Mouse (Mus musculus): ENCODE results near the gene Mief2.

Mief2 gene

DNA sequence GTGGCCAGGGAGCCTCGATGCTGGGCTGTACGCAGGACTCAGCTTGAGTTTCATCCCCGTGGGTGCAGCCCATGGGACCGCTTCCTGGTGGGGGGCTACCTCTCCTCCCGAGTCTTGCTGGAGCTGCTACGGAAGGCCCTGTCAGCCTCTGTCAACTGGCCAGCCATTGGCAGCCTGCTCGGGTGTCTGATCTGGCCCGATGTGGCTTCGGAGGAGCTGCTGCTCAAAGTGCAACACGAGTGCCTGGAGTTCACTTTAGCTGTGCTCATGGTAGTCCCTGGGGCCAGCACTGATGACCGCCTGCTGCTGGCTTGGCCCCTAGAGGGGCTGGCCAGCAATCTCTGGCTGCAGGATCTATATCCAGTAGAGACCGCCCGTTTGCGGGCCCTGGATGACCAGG lies 3.1 kb downstream of the Mief2 start:
- Histone ChIP-seq H3K9me3 (ENCODE audit: low read length) (no peaks in the 10 kb centered on the region), H3K4me1 (replicated peaks; ENCODE audit: low read depth, low read length) (peaks cover 64% of the 10 kb centered on the region), H3K4me3 (replicated peaks; ENCODE audit: low read length) (peak overlapping the region; percentile 76), H3K27me3 (ENCODE audit: insufficient read depth, low read length) (0 out of 2 replicates have a peak, but pooled peaks cover under 1% of the 10 kb centered on the region), H3K36me3 (ENCODE audit: insufficient read depth, low read length) (peaks cover 43% of the 10 kb centered on the region)
- TF ChIP-seq CTCF (conservative IDR thresholded peaks at IDR 0.05; ENCODE audit: low read length) = no peak
- no peak for TF ChIP-seq POU5F1 (IDR thresholded peaks at IDR 0.05; ENCODE audit: borderline replicate concordance, low read length)
- no peak for TF ChIP-seq NANOG (IDR thresholded peaks at IDR 0.05; ENCODE audit: borderline replicate concordance, low read length)

DNA sequence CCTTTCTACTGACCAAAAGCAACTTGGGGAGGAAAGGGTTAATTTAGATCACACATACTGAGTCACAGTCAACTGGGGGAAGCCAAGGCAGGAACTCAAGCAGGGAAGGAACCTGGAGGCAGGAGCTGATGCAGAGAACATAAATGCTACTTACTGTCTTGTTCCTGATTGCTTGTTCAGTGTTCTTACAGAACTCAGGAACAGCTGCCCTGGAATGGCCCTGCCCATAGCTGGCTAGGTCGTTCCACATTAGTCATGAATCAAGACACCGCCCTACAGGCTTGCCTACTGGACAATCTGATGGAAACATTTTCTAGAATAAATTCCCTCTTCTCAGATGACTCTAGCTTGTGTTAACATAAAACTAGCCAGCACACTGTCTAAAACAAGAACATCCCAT lies 6.0 kb downstream of the Mief2 start:
- peaks cover 4% of the 10 kb centered on the region; the same call in 1 of the 2 replicates for H3K9me3 ChIP-seq (ENCODE audit: low read length)
- no peak for TF ChIP-seq CTCF (conservative IDR thresholded peaks at IDR 0.05; ENCODE audit: low read length)
- no peak for TF ChIP-seq NANOG (IDR thresholded peaks at IDR 0.05; ENCODE audit: borderline replicate concordance, low read length)
- no peak for TF ChIP-seq POU5F1 (IDR thresholded peaks at IDR 0.05; ENCODE audit: borderline replicate concordance, low read length)
- H3K27me3 ChIP-seq (ENCODE audit: insufficient read depth, low read length) = no peaks in the 10 kb centered on the region
- H3K4me3 ChIP-seq (replicated peaks; ENCODE audit: low read length) = no peak overlapping the region
- H3K4me1 ChIP-seq (replicated peaks; ENCODE audit: low read depth, low read length) = peaks cover 66% of the 10 kb centered on the region
- peaks cover 61% of the 10 kb centered on the region for H3K36me3 ChIP-seq (ENCODE audit: insufficient read depth, low read length)

DNA sequence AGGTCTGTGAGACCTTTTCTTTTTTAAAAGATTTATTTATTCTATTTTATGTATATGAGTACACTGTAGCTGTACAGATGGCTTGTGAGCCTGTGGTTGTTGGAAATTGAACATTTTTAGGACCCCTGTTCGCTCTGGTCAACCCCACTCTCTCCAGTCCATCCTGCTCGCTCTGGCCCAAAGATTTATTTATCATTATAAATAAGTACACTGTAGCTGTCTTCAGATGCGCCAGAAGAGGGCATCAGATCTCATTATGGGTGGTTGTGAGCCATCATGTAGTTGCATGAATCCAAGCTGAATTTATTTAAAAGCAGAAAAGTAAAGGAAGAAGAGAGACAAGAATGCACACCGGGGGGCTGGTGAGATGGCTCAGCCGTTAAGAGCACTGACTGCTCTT lies 7.0 kb downstream of the Mief2 start:
- no peaks in the 10 kb centered on the region for H3K27me3 ChIP-seq (ENCODE audit: insufficient read depth, low read length)
- no peak overlapping the region for H3K4me3 ChIP-seq (replicated peaks; ENCODE audit: low read length)
- peaks cover 4% of the 10 kb centered on the region; the same call in 1 of the 2 replicates for H3K9me3 ChIP-seq (ENCODE audit: low read length)
- H3K4me1 ChIP-seq (replicated peaks; ENCODE audit: low read depth, low read length) = peaks cover 66% of the 10 kb centered on the region
- no peak for TF ChIP-seq NANOG (IDR thresholded peaks at IDR 0.05; ENCODE audit: borderline replicate concordance, low read length)
- no peak for TF ChIP-seq CTCF (conservative IDR thresholded peaks at IDR 0.05; ENCODE audit: low read length)
- no peak for TF ChIP-seq POU5F1 (IDR thresholded peaks at IDR 0.05; ENCODE audit: borderline replicate concordance, low read length)
- peaks cover 71% of the 10 kb centered on the region for H3K36me3 ChIP-seq (ENCODE audit: insufficient read depth, low read length)

DNA sequence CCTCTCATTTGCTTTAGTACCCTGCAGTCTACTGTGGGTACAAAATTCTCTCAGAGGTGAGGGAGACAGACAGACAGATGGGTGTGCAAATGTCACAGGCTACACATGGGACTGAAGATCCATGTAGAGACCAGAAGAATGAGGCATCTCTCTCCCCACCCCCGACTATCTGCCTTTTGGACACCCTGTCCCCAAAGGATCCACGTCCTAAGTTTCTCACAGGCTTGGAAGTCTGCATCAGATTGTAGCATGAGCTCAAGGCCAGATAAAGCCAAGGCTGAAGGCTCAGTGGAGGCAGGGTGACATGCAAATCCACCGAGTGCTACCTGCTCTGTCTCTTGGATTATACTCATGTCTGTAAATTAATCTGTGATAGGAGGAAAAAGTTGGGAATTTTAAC lies 8.3 kb downstream of the Mief2 start:
- peaks cover 66% of the 10 kb centered on the region for H3K4me1 ChIP-seq (replicated peaks; ENCODE audit: low read depth, low read length)
- H3K9me3 ChIP-seq (ENCODE audit: low read length) = peaks cover 4% of the 10 kb centered on the region; the same call in 1 of the 2 replicates
- TF ChIP-seq NANOG (IDR thresholded peaks at IDR 0.05; ENCODE audit: borderline replicate concordance, low read length) = no peak
- no peak for TF ChIP-seq CTCF (conservative IDR thresholded peaks at IDR 0.05; ENCODE audit: low read length)
- TF ChIP-seq POU5F1 (IDR thresholded peaks at IDR 0.05; ENCODE audit: borderline replicate concordance, low read length) = no peak
- H3K36me3 ChIP-seq (ENCODE audit: insufficient read depth, low read length) = peaks cover 70% of the 10 kb centered on the region
- H3K4me3 ChIP-seq (replicated peaks; ENCODE audit: low read length) = no peak overlapping the region
- H3K27me3 ChIP-seq (ENCODE audit: insufficient read depth, low read length) = no peaks in the 10 kb centered on the region

DNA sequence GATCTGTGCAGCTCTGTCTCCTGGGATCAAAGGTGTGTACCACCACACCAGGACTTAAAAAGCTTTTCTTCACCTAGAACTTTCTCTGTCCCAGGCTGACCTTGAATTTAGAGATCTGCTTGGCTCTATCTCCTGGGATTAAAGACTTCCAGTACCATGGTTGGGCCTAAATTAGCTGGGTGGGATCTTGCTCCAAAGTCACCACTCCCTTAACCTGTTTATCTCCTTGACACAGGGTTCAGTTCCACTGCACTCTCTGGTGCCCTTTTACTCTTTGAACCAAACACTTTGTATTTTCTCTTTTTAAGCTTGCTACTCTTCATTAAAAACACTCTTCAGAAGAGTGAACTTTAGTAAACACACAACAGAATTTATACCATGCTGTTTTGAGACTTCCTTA lies 9.3 kb downstream of the Mief2 start:
- Histone ChIP-seq H3K36me3 (ENCODE audit: insufficient read depth, low read length) (peaks cover 70% of the 10 kb centered on the region), H3K4me3 (replicated peaks; ENCODE audit: low read length) (no peak overlapping the region), H3K9me3 (ENCODE audit: low read length) (peaks cover 4% of the 10 kb centered on the region; the same call in 1 of the 2 replicates), H3K4me1 (replicated peaks; ENCODE audit: low read depth, low read length) (peaks cover 66% of the 10 kb centered on the region), H3K27me3 (ENCODE audit: insufficient read depth, low read length) (no peaks in the 10 kb centered on the region)
- TF ChIP-seq POU5F1 (IDR thresholded peaks at IDR 0.05; ENCODE audit: borderline replicate concordance, low read length) = no peak

DNA sequence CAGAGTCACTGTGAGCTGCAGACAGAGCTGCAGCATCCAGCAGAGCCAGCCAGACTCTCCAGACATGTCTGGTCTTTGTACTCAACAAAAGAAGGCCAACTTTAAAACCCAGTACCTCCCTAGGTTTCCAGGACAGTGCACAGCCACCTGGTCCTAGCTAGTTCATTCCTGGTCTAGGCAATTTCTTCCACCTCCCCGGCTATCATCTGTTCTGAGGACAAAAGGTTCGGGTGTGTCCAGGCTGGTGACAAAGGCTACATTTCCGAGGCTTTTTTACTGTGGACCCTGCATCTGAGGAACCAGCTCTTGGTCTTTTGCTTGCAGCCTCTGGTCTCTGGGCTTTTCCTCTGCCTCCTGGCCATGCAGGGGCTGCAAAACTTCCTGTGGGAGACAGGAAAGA lies 12.1 kb downstream of the Mief2 start:
- H3K4me3 ChIP-seq (replicated peaks; ENCODE audit: low read length) = peak overlapping the region; percentile 39
- TF ChIP-seq CTCF (conservative IDR thresholded peaks at IDR 0.05; ENCODE audit: low read length) (no peak), NANOG (IDR thresholded peaks at IDR 0.05; ENCODE audit: borderline replicate concordance, low read length) (no peak), POU5F1 (IDR thresholded peaks at IDR 0.05; ENCODE audit: borderline replicate concordance, low read length) (no peak)
- H3K36me3 ChIP-seq (ENCODE audit: insufficient read depth, low read length) = peaks cover 81% of the 10 kb centered on the region
- H3K9me3 ChIP-seq (ENCODE audit: low read length) = peaks cover 4% of the 10 kb centered on the region; the same call in 1 of the 2 replicates
- peaks cover 68% of the 10 kb centered on the region for H3K4me1 ChIP-seq (replicated peaks; ENCODE audit: low read depth, low read length)
- no peaks in the 10 kb centered on the region for H3K27me3 ChIP-seq (ENCODE audit: insufficient read depth, low read length)

DNA sequence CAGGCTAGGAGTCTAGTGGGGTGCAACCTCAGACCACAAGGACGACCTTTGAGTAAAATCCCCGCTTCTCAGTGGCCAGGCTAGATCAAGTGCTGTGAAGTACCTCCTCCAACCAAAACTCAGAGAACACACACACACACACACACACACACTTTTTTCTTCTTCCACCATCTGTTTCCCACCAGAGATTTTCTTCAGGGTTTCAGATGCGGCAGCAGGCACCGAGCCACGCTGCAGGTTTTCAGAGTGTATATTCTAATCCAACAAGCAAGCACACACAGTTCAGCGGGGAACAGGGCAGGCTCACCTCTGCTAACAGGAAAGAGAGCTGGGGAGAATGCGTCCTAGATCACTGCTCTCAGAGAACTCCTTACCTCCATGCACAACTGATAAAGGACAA lies 27.4 kb downstream of the Mief2 start:
- Histone ChIP-seq H3K27me3 (ENCODE audit: insufficient read depth, low read length) (no peaks in the 10 kb centered on the region), H3K4me3 (replicated peaks; ENCODE audit: low read length) (no peak overlapping the region)
- no peak for TF ChIP-seq NANOG (IDR thresholded peaks at IDR 0.05; ENCODE audit: borderline replicate concordance, low read length)
- no peak for TF ChIP-seq POU5F1 (IDR thresholded peaks at IDR 0.05; ENCODE audit: borderline replicate concordance, low read length)
- no peak for TF ChIP-seq CTCF (conservative IDR thresholded peaks at IDR 0.05; ENCODE audit: low read length)

DNA sequence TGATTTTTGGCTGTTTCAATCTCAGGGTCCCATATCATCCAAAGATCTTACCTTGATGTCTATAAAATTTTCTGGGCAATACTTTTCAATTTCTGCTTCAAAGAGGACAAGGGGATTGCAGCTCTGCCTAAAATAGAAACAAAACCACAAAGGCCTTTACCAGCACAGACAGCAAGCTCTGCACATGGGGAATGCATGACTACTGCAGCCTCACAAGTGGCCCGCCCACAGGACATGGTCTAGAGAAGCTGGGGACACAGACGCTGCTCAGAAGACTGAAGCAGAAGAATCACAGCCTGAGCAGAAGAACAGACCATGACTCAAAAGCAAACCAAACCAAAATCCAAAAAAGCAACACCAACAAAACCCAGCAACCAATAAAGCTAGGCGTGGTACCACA lies 33.5 kb downstream of the Mief2 start:
- Histone ChIP-seq H3K36me3 (ENCODE audit: insufficient read depth, low read length) (peaks cover 56% of the 10 kb centered on the region), H3K4me3 (replicated peaks; ENCODE audit: low read length) (no peak overlapping the region), H3K4me1 (replicated peaks; ENCODE audit: low read depth, low read length) (0 out of 2 replicates have a peak, but pooled peaks cover 3% of the 10 kb centered on the region), H3K9me3 (ENCODE audit: low read length) (no peaks in the 10 kb centered on the region), H3K27me3 (ENCODE audit: insufficient read depth, low read length) (no peaks in the 10 kb centered on the region)
- no peak for TF ChIP-seq CTCF (conservative IDR thresholded peaks at IDR 0.05; ENCODE audit: low read length)
- no peak for TF ChIP-seq NANOG (IDR thresholded peaks at IDR 0.05; ENCODE audit: borderline replicate concordance, low read length)
- TF ChIP-seq POU5F1 (IDR thresholded peaks at IDR 0.05; ENCODE audit: borderline replicate concordance, low read length) = no peak

More for the DNA sequence above, 27.4 kb downstream of the Mief2 start:
- no peaks in the 10 kb centered on the region for H3K9me3 ChIP-seq (ENCODE audit: low read length)
- H3K36me3 ChIP-seq (ENCODE audit: insufficient read depth, low read length) = peaks cover 91% of the 10 kb centered on the region
- no peaks in the 10 kb centered on the region; the same call in 1 of the 2 replicates for H3K4me1 ChIP-seq (replicated peaks; ENCODE audit: low read depth, low read length)

DNA sequence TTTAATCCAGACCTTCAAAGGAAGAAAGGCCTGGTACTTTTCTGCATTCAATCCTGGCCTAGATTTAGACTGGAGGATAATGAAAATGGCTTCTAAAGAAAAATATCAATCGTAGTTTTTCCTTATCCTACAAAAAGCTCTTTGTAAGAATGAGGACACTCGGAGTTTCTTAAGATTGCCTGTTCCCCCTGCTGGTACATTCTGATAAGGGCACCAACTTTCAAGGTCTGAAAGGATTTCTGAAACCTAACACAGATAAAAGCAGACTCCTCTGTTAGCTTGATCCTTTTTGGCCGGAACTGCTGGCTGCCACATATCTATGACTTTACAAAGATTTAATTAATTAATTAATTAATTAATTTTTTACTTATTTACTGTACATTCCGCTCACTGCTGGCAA lies 38.8 kb downstream of the Mief2 start:
- H3K4me3 ChIP-seq (replicated peaks; ENCODE audit: low read length) = no peak overlapping the region
- H3K27me3 ChIP-seq (ENCODE audit: insufficient read depth, low read length) = no peaks in the 10 kb centered on the region
- TF ChIP-seq CTCF (conservative IDR thresholded peaks at IDR 0.05; ENCODE audit: low read length) (no peak), NANOG (IDR thresholded peaks at IDR 0.05; ENCODE audit: borderline replicate concordance, low read length) (no peak), POU5F1 (IDR thresholded peaks at IDR 0.05; ENCODE audit: borderline replicate concordance, low read length) (no peak)
- H3K4me1 ChIP-seq (replicated peaks; ENCODE audit: low read depth, low read length) = 0 out of 2 replicates have a peak, but pooled peaks cover 3% of the 10 kb centered on the region
- H3K36me3 ChIP-seq (ENCODE audit: insufficient read depth, low read length) = peaks cover 10% of the 10 kb centered on the region
- no peaks in the 10 kb centered on the region for H3K9me3 ChIP-seq (ENCODE audit: low read length)
